Mouse (Mus musculus) MEL (cell line): ENCODE measurements around the gene Tmem30c. TPM values are rescaled to one million over a fixed set of nuclear protein-coding genes. Genes with fewer than 3 reads are reported as not detected.

ENCODE experiments used
- DNase-seq: peaks from one replicate; pipeline ENCODE4 v3.0.0; 2011; ENCODE audit warnings: low read depth, low spot score
- H3K27ac ChIP-seq: 2 replicates; pipeline ENCODE4 v1.5.1; 2012; ENCODE audit warnings: low read depth, mild to moderate bottlenecking, control low read depth, low read length, moderate library complexity; ENCODE audit not compliant: control insufficient read depth
- H3K27me3 ChIP-seq, 2 experiments: fragments of 150-350 bp in 1 of 2; sonication (generic) in 1 of 2; 2 replicates each; pipeline ENCODE4 v1.6.1; 2012; ENCODE audit warnings: low read length in 2 of 2, mild to moderate bottlenecking in 2 of 2, improper control_type of control experiment in 1 of 2, moderate library complexity in 1 of 2; ENCODE audit not compliant: insufficient read depth in 2 of 2, control insufficient read depth in 1 of 2
- H3K36me3 ChIP-seq, 2 experiments: 2 replicates each; pipeline ENCODE4 v1.6.1; 2012 to 2014; ENCODE audit warnings: low read length in 2 of 2, improper control_type of control experiment in 1 of 2, inconsistent platforms in 1 of 2, mild to moderate bottlenecking in 1 of 2; ENCODE audit not compliant: insufficient read depth in 2 of 2, control insufficient read depth in 1 of 2
- H3K4me1 ChIP-seq, 2 experiments: fragments of 150-350 bp in 1 of 2; sonication (generic) in 1 of 2; 2 replicates each; pipeline ENCODE4 v1.6.1; 2012; ENCODE audit warnings: low read length in 2 of 2, improper control_type of control experiment in 1 of 2, mild to moderate bottlenecking in 1 of 2; ENCODE audit not compliant: insufficient read depth in 2 of 2, control insufficient read depth in 1 of 2
- H3K4me3 ChIP-seq, 2 experiments: fragments of 150-350 bp in 1 of 2; sonication (generic) in 1 of 2; 2 replicates each; pipeline ENCODE4 v1.5.1; 2012; ENCODE audit warnings: low read depth in 2 of 2, low read length in 2 of 2, mild to moderate bottlenecking in 2 of 2, moderate library complexity in 2 of 2, control low read depth in 1 of 2, improper control_type of control experiment in 1 of 2; ENCODE audit not compliant: control insufficient read depth in 1 of 2, insufficient read depth in 1 of 2
- H3K79me2 ChIP-seq: 2 replicates; pipeline ENCODE4 v1.6.1; 2012; ENCODE audit warnings: mild to moderate bottlenecking, low read length, moderate library complexity; ENCODE audit not compliant: control insufficient read depth, poor library complexity, insufficient read depth
- H3K9ac ChIP-seq: 2 replicates; pipeline ENCODE4 v1.6.1; 2012; ENCODE audit warnings: low read depth, mild to moderate bottlenecking, control low read depth, low read length, moderate library complexity; ENCODE audit not compliant: control insufficient read depth, poor library complexity, severe bottlenecking
- H3K9me3 ChIP-seq: fragments of 150-350 bp; sonication (generic); replicated peaks from 2 replicates; pipeline ENCODE4 v1.6.1; 2012; ENCODE audit warnings: mild to moderate bottlenecking, low read length, improper control_type of control experiment, moderate library complexity; ENCODE audit not compliant: insufficient read depth
- BHLHE40 ChIP-seq: IDR thresholded peaks from 2 replicates; pipeline ENCODE4 v1.6.1; 2012; ENCODE audit warnings: low read depth, mild to moderate bottlenecking, inconsistent platforms, low read length, improper control_type of control experiment, borderline replicate concordance
- CTCF ChIP-seq, 3 experiments: IDR thresholded peaks in 2 of 3; conservative IDR thresholded peaks in 1 of 3; 2 replicates each; pipeline ENCODE4 v1.5.1; 2011 to 2012; ENCODE audit warnings: low read length in 3 of 3, low read depth in 2 of 3, mild to moderate bottlenecking in 2 of 3, improper control_type of control experiment in 1 of 3, inconsistent platforms in 1 of 3, mixed read lengths in 1 of 3, moderate library complexity in 1 of 3; ENCODE audit not compliant: control insufficient read depth in 1 of 3, insufficient read depth in 1 of 3, poor library complexity in 1 of 3, severe bottlenecking in 1 of 3
- E2F4 ChIP-seq: IDR thresholded peaks from 2 replicates; pipeline ENCODE4 v1.6.1; 2011; ENCODE audit warnings: low read depth, low read length, improper control_type of control experiment, borderline replicate concordance
- ELF1 ChIP-seq: IDR thresholded peaks from 2 replicates; pipeline ENCODE4 v1.6.1; 2014; ENCODE audit warnings: low read depth, mild to moderate bottlenecking, inconsistent platforms, low read length, improper control_type of control experiment, moderate library complexity
- ETS1 ChIP-seq: IDR thresholded peaks from 2 replicates; pipeline ENCODE4 v1.6.1; 2012; ENCODE audit warnings: low read depth, mild to moderate bottlenecking, inconsistent platforms, low read length, improper control_type of control experiment, moderate library complexity
- GATA1 ChIP-seq: IDR thresholded peaks from 2 replicates; pipeline ENCODE4 v1.6.1; 2011; ENCODE audit warnings: low read depth, low read length, improper control_type of control experiment
- HCFC1 ChIP-seq: IDR thresholded peaks from 2 replicates; pipeline ENCODE4 v1.6.1; 2012; ENCODE audit warnings: low read depth, mild to moderate bottlenecking, inconsistent platforms, low read length, improper control_type of control experiment, moderate library complexity
- JUND ChIP-seq: IDR thresholded peaks from 2 replicates; pipeline ENCODE4 v1.6.1; 2011; ENCODE audit warnings: low read depth, mild to moderate bottlenecking, improper control_type of control experiment, low read length
- KAT2A ChIP-seq: conservative IDR thresholded peaks from 2 replicates; pipeline ENCODE4 v1.6.1; 2012; ENCODE audit warnings: low read depth, low read length, improper control_type of control experiment, inconsistent platforms
- MAFK ChIP-seq: IDR thresholded peaks from 2 replicates; pipeline ENCODE4 v1.6.1; 2011; ENCODE audit warnings: low read depth, mild to moderate bottlenecking, low read length, improper control_type of control experiment, borderline replicate concordance
- MAX ChIP-seq: IDR thresholded peaks from 2 replicates; pipeline ENCODE4 v1.6.1; 2011; ENCODE audit warnings: low read length, improper control_type of control experiment
- MAZ ChIP-seq: IDR thresholded peaks from 2 replicates; pipeline ENCODE4 v1.6.1; 2012; ENCODE audit warnings: low read depth, mild to moderate bottlenecking, inconsistent platforms, low read length, improper control_type of control experiment
- MEF2A ChIP-seq: IDR thresholded peaks from 2 replicates; pipeline ENCODE4 v1.6.1; 2014; ENCODE audit warnings: low read depth, mild to moderate bottlenecking, inconsistent platforms, low read length, improper control_type of control experiment; ENCODE audit not compliant: poor library complexity, insufficient replicate concordance, severe bottlenecking; ENCODE audit errors: extremely low read depth
- MXI1 ChIP-seq: IDR thresholded peaks from 2 replicates; pipeline ENCODE4 v1.6.1; 2011; ENCODE audit warnings: mild to moderate bottlenecking, low read depth, low read length, improper control_type of control experiment
- NELFE ChIP-seq: IDR thresholded peaks from 2 replicates; pipeline ENCODE4 v1.6.1; 2011; ENCODE audit warnings: low read depth, low read length, improper control_type of control experiment
- NRF1 ChIP-seq: IDR thresholded peaks from 2 replicates; pipeline ENCODE4 v1.6.1; 2014; ENCODE audit warnings: low read depth, mild to moderate bottlenecking, inconsistent platforms, low read length, improper control_type of control experiment, moderate library complexity; ENCODE audit not compliant: poor library complexity, insufficient read depth, severe bottlenecking
- RAD21 ChIP-seq: IDR thresholded peaks from 2 replicates; pipeline ENCODE4 v1.6.1; 2011; ENCODE audit warnings: mild to moderate bottlenecking, low read depth, low read length, improper control_type of control experiment
- SMC3 ChIP-seq: IDR thresholded peaks from 2 replicates; pipeline ENCODE4 v1.6.1; 2011; ENCODE audit warnings: low read depth, low read length, improper control_type of control experiment
- TAL1 ChIP-seq: IDR thresholded peaks from 2 replicates; pipeline ENCODE4 v1.6.1; 2012; ENCODE audit warnings: mild to moderate bottlenecking, inconsistent platforms, low read length, moderate library complexity, mixed read lengths
- TCF12 ChIP-seq: IDR thresholded peaks from 2 replicates; pipeline ENCODE4 v1.6.1; 2014; ENCODE audit warnings: low read depth, mild to moderate bottlenecking, inconsistent platforms, low read length, improper control_type of control experiment, moderate library complexity
- UBTF ChIP-seq: IDR thresholded peaks from 2 replicates; pipeline ENCODE4 v1.6.1; 2012; ENCODE audit warnings: low read depth, mild to moderate bottlenecking, inconsistent platforms, low read length, improper control_type of control experiment, moderate library complexity, borderline replicate concordance; ENCODE audit not compliant: insufficient read depth
- USF1 ChIP-seq: IDR thresholded peaks from 2 replicates; pipeline ENCODE4 v1.6.1; 2014; ENCODE audit warnings: low read depth, mild to moderate bottlenecking, inconsistent platforms, low read length, improper control_type of control experiment, moderate library complexity
- ZMIZ1 ChIP-seq: IDR thresholded peaks from 2 replicates; pipeline ENCODE4 v1.6.1; 2012; ENCODE audit warnings: low read depth, mild to moderate bottlenecking, inconsistent platforms, low read length, improper control_type of control experiment, moderate library complexity
- polyA plus RNA-seq, 2 experiments: library from polyadenylated mRNA; stranded (reverse) in 1 of 2; unstranded in 1 of 2; fragments of >175 nt in 1 of 2; fragments of >200 nt in 1 of 2; gene quantifications; 2 replicates each; pipeline versions ENCODE4 v1.2.1 to v1.2.4; 2012; ENCODE audit warnings: low replicate concordance in 2 of 2, low read depth in 1 of 2; ENCODE audit not compliant: insufficient read length in 2 of 2, insufficient read depth in 1 of 2, missing spikeins in 1 of 2
- total RNA-seq: library from RNA; depleted of rRNA; stranded (reverse); fragments of 300-350 nt; gene quantifications from 2 replicates; pipeline ENCODE4 v1.2.3, GENCODE M21; 2012

Gene Tmem30c
- total and polyA plus RNA-seq, 3 experiments, result 0.04 to 0.38 TPM; not detected in 1

GRCm38 (mm10) chr16:57269751-57270150 is 22.9 kb downstream of the Tmem30c start:
- Histone ChIP-seq H3K79me2 (no peaks in the 10 kb centered on the region), H3K9ac (no peak overlapping the region), H3K9me3 (no peaks in the 10 kb centered on the region), H3K36me3 (no peaks in the 10 kb centered on the region), H3K4me3 (no peak overlapping the region), H3K27ac (no peak overlapping the region), H3K4me1 (no peaks in the 10 kb centered on the region), H3K27me3 (peaks cover 0 to 3% of the 10 kb centered on the region in 2 experiments; a peak in 2 of 4 replicates)
- no peak for DNase-seq
- TF ChIP-seq ETS1 (no peak), NELFE (no peak), MXI1 (no peak), E2F4 (no peak), HCFC1 (no peak), GATA1 (no peak), BHLHE40 (no peak), TCF12 (no peak), SMC3 (no peak), MAZ (no peak), MAX (no peak), NRF1 (no peak), JUND (no peak)

DNA sequence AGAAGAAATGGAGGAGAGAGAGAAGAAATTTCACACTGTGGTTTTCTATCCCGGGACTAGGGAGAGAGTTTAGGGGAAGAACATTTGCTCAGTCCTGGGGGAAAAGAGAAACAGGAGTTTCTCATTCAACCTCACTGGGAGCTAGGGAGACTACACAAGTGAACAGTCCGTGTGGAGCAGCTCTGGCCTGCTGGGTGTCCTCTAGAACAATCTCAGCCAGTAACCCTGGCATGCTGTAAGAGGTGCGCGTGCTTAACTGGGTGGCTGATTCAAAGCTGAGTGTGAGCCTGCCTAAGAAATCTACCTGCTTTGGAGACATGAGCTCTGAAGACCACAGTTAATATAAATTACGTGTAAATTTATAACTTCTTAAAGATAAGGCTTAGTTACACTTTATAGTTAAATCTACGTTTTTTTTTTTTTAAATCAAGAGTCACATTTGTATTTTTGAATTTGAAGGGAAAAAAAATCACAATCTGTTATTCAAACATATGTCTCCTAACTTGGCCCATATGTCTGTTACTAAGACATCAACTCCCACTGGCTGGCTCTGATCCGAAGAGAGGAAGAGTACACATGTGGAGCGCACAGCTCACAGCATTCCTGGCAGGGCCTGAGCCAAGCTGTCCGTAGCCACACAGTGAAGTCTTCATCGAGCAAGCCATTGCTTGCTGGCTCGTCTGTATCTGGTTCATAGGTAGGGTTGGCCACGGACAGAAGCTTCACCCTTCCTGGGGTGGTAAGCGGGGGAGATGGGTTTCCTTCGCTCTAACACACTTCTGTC is 24.4 kb downstream of the Tmem30c start:
- no peaks in the 10 kb centered on the region for H3K36me3 ChIP-seq
- H3K4me1 ChIP-seq, result no peaks in the 10 kb centered on the region
- no peak for TF ChIP-seq GATA1
- no peak for TF ChIP-seq KAT2A
- no peak for TF ChIP-seq MAFK
- no peak for TF ChIP-seq USF1
- TF ChIP-seq ETS1, result no peak
- TF ChIP-seq RAD21, result no peak
- TF ChIP-seq UBTF, result no peak
- TF ChIP-seq NELFE, result no peak
- TF ChIP-seq JUND, result no peak
- TF ChIP-seq MEF2A, result no peak
- no peak for TF ChIP-seq TAL1
- TF ChIP-seq ELF1, result no peak
- TF ChIP-seq ZMIZ1, result no peak
- TF ChIP-seq CTCF (IDR thresholded peaks at IDR 0.05 in 2 of 3, conservative IDR thresholded peaks at IDR 0.05 in 1 of 3; ENCODE audit: control insufficient read depth in 1 of 3, insufficient read depth in 1 of 3, low read depth in 2 of 3, low read length in 3 of 3, poor library complexity in 1 of 3, severe bottlenecking in 1 of 3), result no peak
- no peak for TF ChIP-seq SMC3
- no peak for DNase-seq
- peaks cover 0 to 3% of the 10 kb centered on the region in 2 experiments; a peak in 2 of 4 replicates for H3K27me3 ChIP-seq
- H3K79me2 ChIP-seq, result no peaks in the 10 kb centered on the region
- H3K9ac ChIP-seq, result no peak overlapping the region
- no peak overlapping the region for H3K27ac ChIP-seq
- no peaks in the 10 kb centered on the region for H3K9me3 ChIP-seq
- H3K4me3 ChIP-seq, result no peak overlapping the region
